Mouse (Mus musculus): Measurements from ENCODE around the gene Dlg2. TPM values are rescaled to one million over a fixed set of nuclear protein-coding genes. Genes with fewer than 3 reads are reported as not detected.

Gene Dlg2
- polyA plus RNA-seq, 1 experiment, result 1.7 TPM

- WGBS, result 13% methylated on average over 1 of the region's 1 CpGs
- H3K36me3 ChIP-seq (ENCODE audit: control insufficient read depth, insufficient read depth, low read length), result no peaks in the 10 kb centered on the region
- H3K27ac ChIP-seq (ENCODE audit: insufficient read depth, low read length), result no peak overlapping the region
- H3K4me1 ChIP-seq (ENCODE audit: control insufficient read depth, insufficient read depth, insufficient read length), result no peaks in the 10 kb centered on the region
- TF ChIP-seq POLR2A (IDR thresholded peaks at IDR 0.05; ENCODE audit: low read depth, low read length) (no peak), CTCF (IDR thresholded peaks at IDR 0.05; ENCODE audit: extremely low read depth, insufficient read depth, insufficient read length, insufficient replicate concordance) (no peak)
- H3K4me3 ChIP-seq (ENCODE audit: extremely low read depth, insufficient read depth, insufficient read length), result no peak overlapping the region
- DNase-seq (ENCODE audit: low read depth in 1 of 2, low spot score in 2 of 2), result no peak
- H3K27me3 ChIP-seq (ENCODE audit: control insufficient read depth, insufficient read depth, low read length), result no peaks in the 10 kb centered on the region
These were observed 980.3 kb downstream of the Dlg2 start for GRCm38 (mm10) chr7:91456796-91457195.

GRCm38 (mm10) chr7:91457207-91457606 lies 980.7 kb downstream of the Dlg2 start:
- H3K36me3 ChIP-seq (ENCODE audit: control insufficient read depth, insufficient read depth, low read length), result no peaks in the 10 kb centered on the region
- no peaks in the 10 kb centered on the region for H3K27me3 ChIP-seq (ENCODE audit: control insufficient read depth, insufficient read depth, low read length)
- 0% methylated on average over 1 of the region's 1 CpGs for WGBS
- no peak overlapping the region for H3K4me3 ChIP-seq (ENCODE audit: extremely low read depth, insufficient read depth, insufficient read length)
- no peak for TF ChIP-seq POLR2A (IDR thresholded peaks at IDR 0.05; ENCODE audit: low read depth, low read length)
- TF ChIP-seq CTCF (IDR thresholded peaks at IDR 0.05; ENCODE audit: extremely low read depth, insufficient read depth, insufficient read length, insufficient replicate concordance), result peak; percentile 2; the same call in 1 of the 2 replicates
- no peaks in the 10 kb centered on the region for H3K4me1 ChIP-seq (ENCODE audit: control insufficient read depth, insufficient read depth, insufficient read length)
- DNase-seq (ENCODE audit: low read depth in 1 of 2, low spot score in 2 of 2), result peak in 1 of 2 experiments; percentile 4
- H3K27ac ChIP-seq (ENCODE audit: insufficient read depth, low read length), result no peak overlapping the region

GRCm38 (mm10) chr7:91461352-91461751 lies 984.9 kb downstream of the Dlg2 start:
- Histone ChIP-seq H3K36me3 (ENCODE audit: control insufficient read depth, insufficient read depth, low read length) (no peaks in the 10 kb centered on the region), H3K27ac (ENCODE audit: insufficient read depth, low read length) (no peak overlapping the region), H3K4me3 (ENCODE audit: extremely low read depth, insufficient read depth, insufficient read length) (no peak overlapping the region), H3K4me1 (ENCODE audit: control insufficient read depth, insufficient read depth, insufficient read length) (no peaks in the 10 kb centered on the region), H3K27me3 (ENCODE audit: control insufficient read depth, insufficient read depth, low read length) (no peaks in the 10 kb centered on the region)
- TF ChIP-seq CTCF (IDR thresholded peaks at IDR 0.05; ENCODE audit: extremely low read depth, insufficient read depth, insufficient read length, insufficient replicate concordance) (no peak), POLR2A (IDR thresholded peaks at IDR 0.05; ENCODE audit: low read depth, low read length) (no peak)
- no peak for DNase-seq (ENCODE audit: low read depth in 1 of 2, low spot score in 2 of 2)
- WGBS, result 84% methylated on average over 3 of the region's 3 CpGs

GRCm38 (mm10) chr7:91463256-91463655 lies 986.8 kb downstream of the Dlg2 start:
- no peak overlapping the region for H3K4me3 ChIP-seq (ENCODE audit: extremely low read depth, insufficient read depth, insufficient read length)
- no peak overlapping the region for H3K27ac ChIP-seq (ENCODE audit: insufficient read depth, low read length)
- no peaks in the 10 kb centered on the region for H3K27me3 ChIP-seq (ENCODE audit: control insufficient read depth, insufficient read depth, low read length)
- no peaks in the 10 kb centered on the region for H3K36me3 ChIP-seq (ENCODE audit: control insufficient read depth, insufficient read depth, low read length)
- H3K4me1 ChIP-seq (ENCODE audit: control insufficient read depth, insufficient read depth, insufficient read length), result no peaks in the 10 kb centered on the region
- WGBS, result 83% methylated on average over 7 of the region's 7 CpGs
- TF ChIP-seq POLR2A (IDR thresholded peaks at IDR 0.05; ENCODE audit: low read depth, low read length) (no peak), CTCF (IDR thresholded peaks at IDR 0.05; ENCODE audit: extremely low read depth, insufficient read depth, insufficient read length, insufficient replicate concordance) (no peak)
- DNase-seq (ENCODE audit: low read depth in 1 of 2, low spot score in 2 of 2), result no peak

DNA sequence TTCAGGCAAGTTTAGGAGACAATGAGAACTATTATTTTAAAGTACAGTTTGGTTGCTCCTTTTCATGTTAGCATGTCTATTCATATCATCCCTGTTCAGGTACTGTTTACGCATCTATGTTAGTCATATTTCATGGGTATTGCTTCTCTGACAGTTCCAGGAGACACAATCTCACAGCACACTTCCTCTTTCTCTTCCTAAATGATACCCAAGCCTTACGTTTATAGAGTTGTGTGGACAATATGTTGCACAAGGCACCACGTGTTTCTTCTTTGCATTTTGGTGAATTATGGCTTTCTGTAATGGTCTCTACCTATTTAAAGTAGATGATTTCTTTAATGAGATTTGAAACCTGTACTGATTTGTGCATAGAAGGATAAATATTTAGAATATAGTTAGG lies 990.6 kb downstream of the Dlg2 start:
- H3K36me3 ChIP-seq (ENCODE audit: control insufficient read depth, insufficient read depth, low read length), result no peaks in the 10 kb centered on the region
- TF ChIP-seq CTCF (IDR thresholded peaks at IDR 0.05; ENCODE audit: extremely low read depth, insufficient read depth, insufficient read length, insufficient replicate concordance), result no peak
- no peak for TF ChIP-seq POLR2A (IDR thresholded peaks at IDR 0.05; ENCODE audit: low read depth, low read length)
- DNase-seq (ENCODE audit: low read depth in 1 of 2, low spot score in 2 of 2), result no peak
- no peak overlapping the region for H3K4me3 ChIP-seq (ENCODE audit: extremely low read depth, insufficient read depth, insufficient read length)
- H3K4me1 ChIP-seq (ENCODE audit: control insufficient read depth, insufficient read depth, insufficient read length), result no peaks in the 10 kb centered on the region
- H3K27ac ChIP-seq (ENCODE audit: insufficient read depth, low read length), result no peak overlapping the region
- H3K27me3 ChIP-seq (ENCODE audit: control insufficient read depth, insufficient read depth, low read length), result no peaks in the 10 kb centered on the region
- WGBS, result 17% methylated on average over 3 of the region's 3 CpGs

DNA sequence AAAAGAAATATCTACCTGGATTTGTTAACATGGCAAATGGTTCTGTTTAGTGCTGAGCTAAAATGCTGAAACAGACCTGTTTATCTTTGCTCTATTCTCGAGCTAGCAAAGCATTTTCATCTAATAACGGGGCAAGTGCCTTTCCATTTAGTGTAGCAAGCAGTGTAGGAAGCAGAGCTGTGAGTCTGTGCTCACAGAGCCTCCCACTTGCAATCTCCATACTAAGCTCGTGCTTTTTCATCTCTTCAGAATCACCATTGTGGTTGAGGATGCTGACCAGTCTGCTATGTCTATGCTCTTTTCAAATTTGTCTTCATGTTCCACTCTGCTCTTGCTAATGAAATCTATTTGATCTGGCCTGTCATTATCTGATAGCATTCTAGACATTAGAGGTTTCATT lies 1002.7 kb downstream of the Dlg2 start:
- H3K36me3 ChIP-seq (ENCODE audit: control insufficient read depth, insufficient read depth, low read length), result no peaks in the 10 kb centered on the region
- TF ChIP-seq POLR2A (IDR thresholded peaks at IDR 0.05; ENCODE audit: low read depth, low read length) (no peak), CTCF (IDR thresholded peaks at IDR 0.05; ENCODE audit: extremely low read depth, insufficient read depth, insufficient read length, insufficient replicate concordance) (no peak)

DNA sequence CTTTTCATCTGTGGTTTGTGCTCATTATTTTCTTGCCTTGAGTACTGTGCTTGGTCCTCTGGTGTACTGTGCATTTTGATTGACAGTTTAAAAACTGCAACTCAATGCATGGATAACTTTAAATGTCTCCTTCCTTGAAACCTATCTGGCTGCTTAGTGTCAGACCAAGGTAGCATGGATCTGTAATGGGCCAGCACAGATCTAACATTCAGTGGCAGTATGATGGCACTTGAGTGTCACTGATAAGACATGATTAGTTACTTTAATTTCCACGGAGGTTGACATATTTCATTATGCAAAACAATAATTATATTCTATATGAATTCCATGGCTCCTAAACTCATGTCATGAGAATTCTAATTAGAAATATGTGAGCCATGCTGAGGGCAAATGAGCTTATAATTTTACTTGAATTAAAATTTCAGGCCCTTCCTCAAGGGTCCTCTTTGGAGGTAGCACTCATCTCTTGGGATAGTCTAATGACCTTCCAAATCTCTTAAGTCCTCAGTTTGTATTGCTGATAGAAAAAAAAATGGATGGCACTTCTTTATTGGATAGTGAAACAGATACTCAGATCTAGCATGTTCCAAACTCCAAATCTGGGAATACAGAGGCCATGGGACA lies 1005.2 kb downstream of the Dlg2 start:
- H3K27ac ChIP-seq (ENCODE audit: insufficient read depth, low read length), result no peak overlapping the region
- TF ChIP-seq CTCF (IDR thresholded peaks at IDR 0.05; ENCODE audit: extremely low read depth, insufficient read depth, insufficient read length, insufficient replicate concordance) (no peak), POLR2A (IDR thresholded peaks at IDR 0.05; ENCODE audit: low read depth, low read length) (no peak)
- H3K4me3 ChIP-seq (ENCODE audit: extremely low read depth, insufficient read depth, insufficient read length), result no peak overlapping the region
- no peaks in the 10 kb centered on the region for H3K4me1 ChIP-seq (ENCODE audit: control insufficient read depth, insufficient read depth, insufficient read length)
- H3K27me3 ChIP-seq (ENCODE audit: control insufficient read depth, insufficient read depth, low read length), result no peaks in the 10 kb centered on the region
- no peak for DNase-seq (ENCODE audit: low read depth in 1 of 2, low spot score in 2 of 2)
- 80% methylated on average over 1 of the region's 1 CpGs for WGBS
- H3K36me3 ChIP-seq (ENCODE audit: control insufficient read depth, insufficient read depth, low read length), result no peaks in the 10 kb centered on the region

More for the DNA sequence above, 1002.7 kb downstream of the Dlg2 start:
- DNase-seq (ENCODE audit: low read depth in 1 of 2, low spot score in 2 of 2), result no peak
- H3K4me3 ChIP-seq (ENCODE audit: extremely low read depth, insufficient read depth, insufficient read length), result no peak overlapping the region
- H3K4me1 ChIP-seq (ENCODE audit: control insufficient read depth, insufficient read depth, insufficient read length), result no peaks in the 10 kb centered on the region
- H3K27ac ChIP-seq (ENCODE audit: insufficient read depth, low read length), result no peak overlapping the region
- 79% methylated on average over 3 of the region's 3 CpGs for WGBS
- no peaks in the 10 kb centered on the region for H3K27me3 ChIP-seq (ENCODE audit: control insufficient read depth, insufficient read depth, low read length)
